Mouse (Mus musculus) gastrocnemius, adult 18-20 months (tissue): ENCODE measurements around the gene Pcolce. TPM values are rescaled to one million over a fixed set of nuclear protein-coding genes. Genes with fewer than 3 reads are reported as not detected.

Source experiments
- DNase-seq: peaks from one replicate; pipeline ENCODE4 v3.0.0; 2021; ENCODE audit warnings: low spot score
- total RNA-seq, 2 experiments: library from RNA; stranded (reverse); gene quantifications; 2 replicates each; pipeline ENCODE4 v1.2.3; 2021

Pcolce gene
- total RNA-seq, 2 experiments from 2014 or later = 31.2 to 44.1 TPM

DNA sequence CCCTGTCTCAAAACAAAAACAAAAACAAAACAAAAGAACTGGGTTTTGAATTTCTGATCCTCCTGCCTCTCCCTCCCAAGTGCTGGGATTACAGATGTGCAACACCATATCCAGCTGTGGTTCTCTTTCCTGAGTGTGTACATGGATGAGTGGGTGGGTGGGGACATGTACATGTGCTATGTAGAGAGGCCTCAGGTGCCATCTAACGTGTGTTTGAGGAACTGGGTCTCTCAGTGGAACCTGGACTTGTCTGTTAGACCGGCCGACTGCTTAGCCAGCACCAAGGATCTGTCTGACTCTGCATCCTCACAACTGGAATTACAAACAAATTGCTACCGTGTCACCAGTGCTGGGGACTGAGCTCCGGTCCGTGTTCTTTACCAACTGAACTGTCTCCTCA, 16.0 kb downstream of the Pcolce start:
- no peak for DNase-seq

DNA sequence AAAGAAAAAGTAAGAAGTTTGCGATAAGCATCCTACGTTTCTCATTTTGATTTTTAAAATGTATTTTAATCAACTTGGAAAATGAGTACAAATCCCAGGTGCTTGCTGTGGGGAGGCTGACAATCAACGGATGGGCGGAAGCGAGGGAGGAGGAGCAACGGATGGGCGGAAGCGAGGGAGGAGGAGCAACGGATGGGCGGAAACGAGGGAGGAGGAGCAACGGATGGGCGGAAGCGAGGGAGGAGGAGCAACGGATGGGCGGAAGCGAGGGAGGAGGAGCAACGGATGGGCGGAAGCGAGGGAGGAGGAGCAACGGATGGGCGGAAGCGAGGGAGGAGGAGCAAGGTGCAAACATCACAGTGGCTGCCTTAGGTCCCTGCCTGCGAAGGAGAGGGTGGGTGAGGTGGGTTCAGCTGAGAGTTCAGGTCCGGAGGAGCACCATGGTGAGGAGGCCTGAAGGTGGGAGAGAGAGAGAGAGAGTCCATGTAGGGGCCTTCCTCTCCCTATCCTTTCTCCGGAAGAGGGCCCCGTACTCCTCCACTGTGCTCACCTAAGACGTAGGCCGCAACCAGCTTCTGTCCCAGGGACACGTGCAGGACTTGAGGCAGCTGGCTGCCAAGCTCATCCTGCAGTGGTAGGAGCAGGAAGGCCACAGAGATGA, 16.9 kb downstream of the Pcolce start:
- no peak for DNase-seq

DNA sequence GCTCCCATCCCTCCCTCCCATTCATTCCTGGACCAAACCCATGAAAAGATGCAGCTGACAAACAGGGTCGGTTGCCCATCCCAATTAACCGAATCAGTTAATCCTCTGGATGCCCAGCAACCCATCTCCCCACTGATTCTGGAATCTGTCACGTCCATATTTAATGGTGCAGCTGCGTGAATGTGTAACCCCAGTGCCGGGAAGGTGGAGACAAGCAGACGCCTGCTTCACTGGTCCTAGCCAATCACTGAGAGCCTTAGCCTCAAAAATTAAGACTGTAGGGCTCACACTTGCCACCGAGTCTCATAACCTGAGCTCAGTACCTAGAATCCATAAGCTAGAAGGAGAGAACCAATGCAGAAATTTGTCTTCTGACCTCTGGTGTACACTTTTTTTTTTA, 17.7 kb downstream of the Pcolce start:
- no peak for DNase-seq

DNA sequence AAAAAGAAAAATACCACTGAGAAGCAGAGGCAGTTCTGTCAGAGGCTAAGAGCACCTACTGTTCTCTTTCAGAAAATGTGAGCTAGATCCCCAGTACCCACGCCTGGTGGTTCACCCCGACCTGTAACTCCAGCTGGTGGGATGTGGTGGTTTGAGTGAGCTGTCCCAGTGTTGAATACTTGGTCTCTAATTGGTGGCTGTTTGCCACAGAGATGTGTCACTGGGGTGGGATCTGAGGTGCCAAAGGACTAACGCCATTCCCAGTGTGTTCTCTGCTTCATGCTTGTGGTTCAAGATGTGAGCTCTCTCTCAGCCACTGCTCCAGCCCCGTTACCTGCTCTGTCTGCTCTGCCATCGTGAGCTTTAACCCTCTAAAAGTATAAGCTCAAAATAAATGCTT, 23.1 kb downstream of the Pcolce start:
- no peak for DNase-seq

DNA sequence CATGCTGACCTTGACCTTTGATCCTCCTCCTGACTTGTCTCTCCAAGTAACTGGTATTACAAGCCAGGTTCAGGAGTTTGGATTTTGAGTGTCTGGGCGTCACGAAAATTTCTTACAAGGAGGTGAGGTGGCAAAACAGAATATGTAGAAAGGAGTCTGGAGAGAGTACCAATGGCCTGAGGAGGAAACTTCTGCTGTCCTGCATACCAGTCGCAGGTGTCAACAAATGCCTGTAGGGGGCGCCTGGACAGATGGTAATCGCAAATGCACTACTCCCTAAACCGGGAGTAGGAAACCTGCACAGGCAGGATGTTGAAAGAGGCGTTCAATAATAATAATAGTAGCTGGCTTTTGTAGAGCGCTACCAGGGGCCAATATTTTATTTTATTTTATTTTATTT, 28.6 kb downstream of the Pcolce start:
- peak; percentile 79 for DNase-seq

DNA sequence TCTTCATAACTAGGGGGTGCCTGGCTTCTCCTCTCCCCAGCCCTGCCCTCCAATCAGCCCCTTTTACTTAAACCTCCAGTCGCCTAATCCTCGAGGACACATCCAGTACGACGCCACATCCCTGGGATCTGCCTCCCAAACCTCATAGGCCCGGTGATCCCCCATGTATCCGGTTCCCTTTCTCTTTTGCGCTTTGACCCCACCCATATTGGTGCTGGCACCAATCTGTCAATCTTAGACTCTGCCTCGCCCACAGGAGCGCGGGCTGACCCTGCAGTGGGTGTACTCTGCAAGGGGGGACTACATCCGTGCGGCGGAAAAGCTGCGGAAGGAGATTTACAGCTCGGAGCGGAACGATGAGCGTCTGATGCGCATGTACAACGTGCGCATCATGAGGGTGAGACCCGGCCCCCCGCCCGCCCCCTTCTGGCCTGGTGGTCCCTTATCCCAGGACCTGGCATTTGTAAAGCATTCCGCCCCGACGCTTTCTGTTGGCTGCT, 29.9 kb downstream of the Pcolce start:
- DNase-seq = no peak

DNA sequence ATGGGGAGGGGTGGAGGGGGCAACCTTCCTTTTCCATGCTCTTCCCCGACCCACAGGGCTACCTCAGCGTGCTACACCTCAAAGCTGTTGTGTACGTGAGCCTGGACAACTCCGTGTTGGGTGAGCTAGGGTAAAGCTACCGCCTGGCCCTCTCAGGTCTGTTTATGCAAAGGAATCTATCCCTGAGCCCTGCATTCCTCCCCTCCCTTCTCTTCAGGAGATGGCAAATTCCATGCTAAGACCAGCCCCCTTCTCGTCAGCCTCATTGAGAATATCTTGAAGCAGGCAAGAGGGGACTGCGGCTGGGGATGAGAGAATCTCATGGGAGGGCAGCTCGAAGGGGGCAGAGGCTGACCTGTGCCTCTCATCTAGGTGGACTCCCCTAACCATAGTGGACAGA, 30.9 kb downstream of the Pcolce start:
- no peak for DNase-seq

DNA sequence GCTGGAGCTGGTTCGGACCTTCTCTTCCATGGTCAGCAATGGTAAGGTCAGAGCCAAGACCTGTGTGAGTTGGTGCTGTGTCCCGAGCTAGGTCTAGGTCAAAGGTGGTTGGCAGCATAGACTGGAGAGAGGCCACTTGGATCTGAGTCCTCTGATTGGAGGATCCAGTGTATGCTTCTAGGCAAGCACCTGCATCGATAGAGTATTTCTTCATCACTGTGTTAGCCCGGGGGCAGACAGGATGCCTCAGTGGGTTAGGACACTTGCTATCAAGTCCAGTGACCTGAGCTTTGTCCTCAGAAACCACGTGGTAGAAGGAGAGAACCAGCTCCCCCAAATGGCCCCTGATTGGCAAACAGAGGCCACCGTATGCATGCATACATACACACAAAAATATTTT, 33.3 kb downstream of the Pcolce start:
- DNase-seq = no peak

DNA sequence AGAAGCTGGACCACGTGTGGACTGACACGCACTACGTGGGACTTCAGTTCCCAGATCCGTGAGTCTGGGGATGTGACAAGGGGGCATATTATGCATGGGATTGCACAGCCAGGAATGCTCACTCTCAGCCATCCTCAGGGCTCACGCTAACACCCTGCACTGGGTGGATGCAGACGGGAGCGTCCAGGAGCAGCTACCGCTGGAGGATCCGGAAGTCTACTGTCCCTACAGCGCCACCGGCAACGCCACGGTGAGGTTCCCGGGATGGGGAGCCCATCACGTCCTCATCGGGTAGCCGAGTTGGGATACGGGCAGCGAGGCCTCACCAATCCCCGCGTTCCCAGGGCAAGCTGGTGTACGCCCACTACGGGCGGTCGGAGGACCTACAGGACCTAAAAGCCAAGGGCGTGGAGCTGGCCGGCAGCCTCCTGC, 39.1 kb downstream of the Pcolce start:
- DNase-seq = peak; percentile 25

DNA sequence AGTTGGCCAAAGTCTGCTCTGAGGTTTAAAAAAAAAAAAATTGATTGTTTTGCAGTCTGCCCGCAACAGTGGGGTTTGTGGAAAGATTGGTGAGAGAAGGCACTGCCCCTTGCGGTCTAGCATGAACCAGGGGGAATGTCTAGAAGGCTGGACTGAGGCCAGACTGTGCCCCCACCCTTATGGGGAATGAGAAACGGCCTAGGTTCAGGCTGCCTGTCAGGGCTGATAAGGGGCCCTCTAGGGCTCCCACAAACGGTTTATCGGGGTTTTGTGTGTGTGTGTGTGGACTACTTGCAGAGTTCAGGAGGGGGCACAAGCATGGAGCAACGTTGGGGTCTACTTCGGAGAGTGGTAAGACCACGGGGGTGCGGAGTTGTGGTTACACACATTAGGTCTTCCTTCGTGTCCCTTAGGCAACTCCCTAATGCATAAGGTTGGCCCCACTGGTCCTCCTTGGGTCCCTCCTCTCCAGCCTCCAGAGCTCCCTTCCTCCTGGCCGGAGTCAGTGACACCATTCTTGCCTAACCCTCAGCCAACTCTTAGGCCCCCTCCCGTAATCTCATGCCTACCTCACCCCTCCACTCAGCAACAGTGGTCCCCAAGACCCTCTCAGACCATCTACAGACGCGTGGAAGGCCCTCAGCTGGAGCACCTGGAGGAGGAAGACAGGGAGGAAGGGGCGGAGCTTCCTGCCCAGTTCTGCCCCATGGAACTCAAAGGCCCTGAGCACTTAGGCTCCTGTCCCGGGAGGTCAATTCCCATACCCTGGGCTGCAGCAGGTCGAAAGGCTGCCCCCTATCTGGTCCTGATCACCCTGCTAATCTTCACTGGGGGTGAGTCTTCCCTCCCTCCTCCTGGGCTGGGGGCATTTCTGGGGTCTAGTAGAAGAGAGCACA, 42.6 kb downstream of the Pcolce start:
- no peak for DNase-seq

DNA sequence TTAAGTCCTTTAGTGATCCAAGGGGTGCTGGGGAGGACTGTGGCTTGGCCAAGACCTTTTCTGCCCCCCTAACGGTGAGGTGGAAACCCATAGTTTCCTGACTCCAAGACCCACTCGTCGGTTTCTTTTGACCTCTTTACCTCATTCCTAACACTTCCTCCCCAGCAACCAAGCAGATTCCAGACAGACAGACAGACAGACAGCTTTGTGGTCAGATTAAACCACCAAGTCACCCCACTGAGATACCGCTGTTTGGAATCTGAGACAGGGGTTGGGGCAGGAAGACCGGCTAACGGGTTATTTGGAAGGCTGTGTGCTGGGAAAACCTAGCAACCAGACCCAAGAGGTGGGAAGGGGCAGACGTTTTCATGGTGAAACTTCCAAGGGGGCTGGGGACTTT, 43.4 kb downstream of the Pcolce start:
- DNase-seq = no peak

DNA sequence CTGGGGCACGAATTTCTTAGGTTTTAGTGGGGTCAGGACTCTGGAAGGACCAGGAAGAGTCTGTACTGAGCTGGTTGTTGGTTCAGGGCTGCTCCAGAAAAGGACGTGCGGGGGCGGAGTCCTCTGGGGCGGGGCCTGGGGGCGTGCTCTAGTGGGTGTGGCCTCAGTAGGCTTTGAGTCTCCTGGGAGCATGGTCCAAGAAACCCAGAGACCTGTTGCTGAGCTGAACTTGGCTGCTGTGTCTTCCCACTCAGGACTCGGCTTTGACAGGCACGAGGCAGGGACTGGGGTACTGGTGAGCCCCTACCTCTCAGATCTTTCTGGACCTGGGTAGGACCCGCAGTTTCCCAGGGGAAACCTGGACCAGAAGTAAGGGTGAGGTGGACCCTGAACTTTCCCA, 43.9 kb downstream of the Pcolce start, which contains the start of gene Tfr2:
Tfr2 (plus strand) TSS at position 176 of the 400 bp plus-strand sequence.
- peak; percentile 40 for DNase-seq

DNA sequence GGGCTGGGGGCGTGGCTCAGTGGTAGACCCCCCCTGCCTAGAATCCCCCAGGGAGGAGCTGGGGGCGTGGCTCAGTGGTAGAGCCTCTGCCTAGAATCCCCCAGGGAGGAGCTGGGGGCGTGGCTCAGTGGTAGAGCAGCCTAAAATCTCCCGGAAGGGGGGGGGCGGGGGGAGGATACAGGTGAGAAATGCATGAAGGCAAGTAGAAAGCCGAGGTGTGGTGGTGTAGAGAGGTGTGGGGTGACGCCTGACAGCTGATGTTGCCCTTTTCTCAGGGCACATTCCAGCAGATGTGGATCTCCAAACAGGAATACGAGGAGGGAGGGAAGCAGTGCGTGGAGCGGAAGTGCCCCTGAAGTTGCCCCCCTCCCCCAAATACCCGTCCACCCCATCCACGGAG, 44.6 kb downstream of the Pcolce start:
- no peak for DNase-seq

DNA sequence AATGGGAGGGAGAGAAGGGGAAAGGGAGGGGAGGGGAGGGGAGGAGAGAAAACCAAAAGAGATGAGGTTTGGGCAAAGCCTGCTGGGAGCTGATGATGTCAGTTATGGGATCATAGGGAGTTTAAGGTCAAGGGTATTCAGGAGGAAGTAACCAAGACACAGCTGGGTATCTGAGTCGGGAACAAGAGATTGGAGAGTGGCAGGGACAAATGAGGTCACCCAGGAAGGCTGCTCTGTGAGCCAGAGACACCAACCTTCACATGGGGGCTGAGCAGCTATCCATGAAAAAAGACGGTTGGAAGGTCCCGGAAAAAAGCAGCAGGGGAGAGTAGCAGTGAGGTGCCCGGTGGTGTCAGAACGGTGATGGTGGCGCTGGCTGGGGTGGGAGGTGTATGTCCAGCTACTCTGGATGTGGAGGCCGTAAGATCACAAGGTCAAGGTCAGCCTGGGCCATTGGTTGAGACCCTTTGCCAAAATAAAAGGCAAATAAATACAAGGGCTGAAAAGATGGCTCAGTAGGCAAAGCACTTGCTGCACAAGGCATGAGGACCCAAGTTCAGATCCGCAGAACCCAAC, 45.3 kb downstream of the Pcolce start:
- no peak for DNase-seq

DNA sequence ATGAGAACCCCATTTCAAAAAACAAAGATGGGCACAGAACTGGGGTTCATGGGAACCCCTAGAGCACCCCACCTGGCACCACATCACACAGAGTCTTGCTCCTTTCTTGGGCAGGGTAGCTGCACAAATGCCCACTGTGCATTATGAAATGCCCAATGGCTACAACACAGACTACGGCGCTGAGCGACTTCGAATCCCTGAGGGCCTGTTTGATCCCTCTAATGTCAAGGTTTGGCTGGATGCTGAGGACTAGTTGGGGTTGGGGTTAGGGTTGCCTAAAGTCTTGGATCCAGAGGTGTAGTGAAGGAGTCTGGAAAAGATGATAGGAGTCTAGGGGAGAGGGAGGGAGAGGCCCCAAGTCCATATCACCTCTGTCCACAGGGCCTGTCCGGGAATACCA, 47.2 kb downstream of the Pcolce start:
- no peak for DNase-seq

DNA sequence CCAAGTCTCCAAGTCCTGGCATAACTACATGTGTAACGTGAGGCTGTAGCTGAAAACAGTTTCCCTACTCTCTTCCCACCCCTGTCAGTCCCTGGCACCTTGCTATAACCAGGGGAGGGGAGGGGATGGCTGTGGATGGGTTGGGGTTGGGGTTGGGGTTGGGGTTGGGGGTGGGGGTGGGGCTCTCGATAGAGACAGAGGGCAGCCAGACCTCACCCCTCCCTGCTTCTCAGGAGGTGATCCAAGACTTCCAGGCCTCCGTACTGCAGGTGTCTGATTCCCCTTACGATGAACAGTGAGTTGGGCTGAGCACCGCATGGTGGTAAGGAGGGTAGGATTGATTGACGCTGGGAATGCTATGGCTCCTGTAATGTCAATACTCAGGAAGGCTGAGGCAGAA, 47.8 kb downstream of the Pcolce start:
- DNase-seq = no peak

DNA sequence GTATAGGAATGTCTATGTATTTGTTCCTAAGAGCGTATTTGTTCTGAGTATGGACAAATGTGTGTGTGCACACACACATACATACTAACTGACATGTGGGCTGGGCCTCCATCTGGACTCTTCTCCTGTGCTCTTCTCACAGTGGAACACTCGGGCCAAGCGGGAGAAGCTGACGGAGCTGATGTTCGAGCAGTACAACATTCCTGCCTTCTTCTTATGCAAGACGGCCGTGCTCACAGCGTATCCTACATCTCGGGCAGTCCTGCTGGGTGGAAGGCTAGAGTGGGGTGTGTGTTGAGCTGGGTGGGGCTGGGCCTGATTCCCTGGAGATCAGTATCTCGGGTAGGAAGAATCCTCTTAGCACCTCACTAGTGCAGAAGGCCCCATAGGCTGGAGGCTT, 50.6 kb downstream of the Pcolce start:
- no peak for DNase-seq

DNA sequence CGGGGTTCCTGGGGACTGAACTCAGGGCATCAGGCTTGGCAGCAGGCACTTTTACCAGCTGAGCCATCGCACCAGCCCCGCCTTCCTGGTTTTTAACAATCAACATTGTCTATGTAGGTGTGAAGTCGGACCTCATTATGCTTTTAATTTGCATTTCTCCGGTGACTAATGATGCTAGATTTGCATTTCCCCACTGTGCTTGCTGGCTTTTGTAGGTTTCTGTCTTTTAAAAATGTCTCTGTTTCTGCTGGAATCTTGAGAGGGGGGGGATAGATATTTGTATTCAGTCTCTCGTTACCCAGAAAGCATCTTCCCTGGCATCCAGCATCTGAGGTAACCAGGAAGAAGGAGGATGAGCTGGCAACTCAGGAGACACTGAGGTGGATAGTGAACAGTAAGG, 52.0 kb downstream of the Pcolce start:
- DNase-seq = no peak
